Mouse (Mus musculus) lung, postnatal 14 days (tissue): Measurements from ENCODE around the gene Col7a1.

ENCODE experiments used
- DNase-seq: peaks from one replicate; pipeline ENCODE4 v3.0.0; 2021

Gene Col7a1

DNA sequence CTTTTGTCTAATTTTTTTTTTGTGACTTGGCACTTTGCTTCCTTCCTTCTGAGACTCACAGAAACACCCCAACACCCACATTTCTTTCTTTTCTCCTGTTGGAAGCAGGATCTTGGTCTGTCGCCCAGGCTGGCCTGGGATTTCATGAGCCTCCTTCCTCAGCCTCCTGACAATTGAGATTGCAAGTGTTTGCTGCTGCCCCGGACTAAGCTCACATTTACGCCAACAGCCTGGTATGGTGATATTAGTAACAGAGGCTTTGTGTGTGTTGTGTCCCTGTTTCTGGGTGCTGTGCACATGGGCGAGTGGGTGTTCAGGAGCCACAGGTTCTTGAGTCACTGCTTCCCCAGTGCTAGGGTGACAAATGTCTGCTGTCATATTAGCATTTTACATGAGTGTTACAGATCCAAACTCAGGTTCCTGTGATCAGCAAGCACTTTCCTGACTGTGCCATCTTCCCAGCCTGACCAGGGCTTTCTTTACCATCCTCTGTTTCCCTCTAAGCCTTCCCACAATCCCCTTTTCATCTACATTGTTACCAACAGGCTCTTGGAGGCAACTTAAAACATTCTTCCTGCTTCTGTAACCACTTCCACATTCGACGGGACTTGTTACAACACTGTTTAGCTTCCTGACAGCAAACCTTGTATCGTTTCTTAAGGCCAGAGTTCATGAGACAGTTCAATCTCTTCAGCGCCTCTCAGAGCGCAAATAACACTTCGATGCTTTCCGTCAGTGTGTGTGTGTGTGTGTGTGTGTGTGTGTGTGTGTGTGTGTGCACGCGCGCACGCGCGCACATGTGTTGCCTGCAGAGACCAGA, 69.7 kb downstream of the Col7a1 start:
- DNase-seq: no peak

- no peak for DNase-seq
Observed at GRCm38 (mm10) chr9:109027521-109027920, 74.1 kb downstream of the Col7a1 start.

DNA sequence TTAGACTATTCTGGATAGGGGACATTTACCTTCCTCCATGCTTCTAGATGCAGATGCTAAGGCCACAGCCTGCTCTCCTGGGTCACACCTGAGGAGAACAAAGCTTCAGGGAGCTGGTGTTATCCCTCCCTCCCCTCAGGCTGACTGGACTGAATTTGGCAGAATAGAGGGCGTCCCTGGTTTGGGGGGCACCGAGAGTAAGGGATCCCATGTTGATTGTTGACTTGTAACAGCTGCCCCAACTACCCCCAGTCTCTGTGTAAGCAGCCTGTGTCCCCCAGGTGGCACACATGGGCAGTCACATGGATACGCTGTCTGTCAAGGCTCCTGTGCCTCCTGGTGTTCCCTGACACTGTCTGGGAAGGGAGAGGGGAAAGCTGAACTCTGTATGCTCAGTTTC, 75.0 kb downstream of the Col7a1 start:
- no peak for DNase-seq

DNA sequence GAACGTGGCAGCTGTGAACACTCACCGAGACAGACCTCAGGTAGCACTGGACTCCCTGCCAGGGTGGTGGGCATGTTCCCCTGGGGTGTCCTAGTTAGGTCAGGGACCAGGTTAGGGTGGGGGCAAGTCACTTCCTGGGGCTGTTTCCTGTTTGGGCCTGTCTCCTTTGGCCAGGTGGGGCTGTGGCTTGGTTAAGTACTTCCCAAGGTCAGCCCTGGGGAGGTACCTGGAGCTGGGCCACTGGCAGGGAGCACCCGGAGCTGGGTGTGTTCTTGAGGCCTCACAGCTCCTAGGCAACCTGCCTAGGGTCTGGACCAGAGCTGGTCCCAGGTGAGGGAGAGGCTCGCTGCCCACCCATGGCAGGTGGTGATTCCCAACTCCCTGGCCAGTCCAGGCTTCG, 75.5 kb downstream of the Col7a1 start:
- no peak for DNase-seq

DNA sequence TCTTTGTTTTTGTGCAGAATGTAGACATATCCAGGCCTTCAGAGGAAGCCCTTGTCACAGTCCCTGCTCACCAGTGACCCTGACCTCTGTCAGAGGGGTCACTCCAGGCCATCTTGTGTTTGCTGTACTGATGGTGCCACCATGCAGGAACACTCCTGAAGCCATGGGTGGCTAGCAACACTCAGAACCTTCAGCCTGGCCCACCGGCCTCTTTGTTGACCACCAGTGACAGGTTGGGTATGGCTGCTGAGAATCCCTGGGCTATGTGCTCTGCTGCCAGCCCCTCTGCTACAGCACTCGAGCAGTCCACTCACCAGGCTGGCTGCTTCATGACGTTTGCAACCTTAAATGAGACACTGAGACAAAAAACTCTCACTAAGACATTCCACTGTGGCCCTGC, 76.9 kb downstream of the Col7a1 start:
- DNase-seq: no peak

GRCm38 (mm10) chr9:109031001-109031400, 77.6 kb downstream of the Col7a1 start:
- DNase-seq: no peak

GRCm38 (mm10) chr9:109031686-109032085, 78.3 kb downstream of the Col7a1 start:
- no peak for DNase-seq

DNA sequence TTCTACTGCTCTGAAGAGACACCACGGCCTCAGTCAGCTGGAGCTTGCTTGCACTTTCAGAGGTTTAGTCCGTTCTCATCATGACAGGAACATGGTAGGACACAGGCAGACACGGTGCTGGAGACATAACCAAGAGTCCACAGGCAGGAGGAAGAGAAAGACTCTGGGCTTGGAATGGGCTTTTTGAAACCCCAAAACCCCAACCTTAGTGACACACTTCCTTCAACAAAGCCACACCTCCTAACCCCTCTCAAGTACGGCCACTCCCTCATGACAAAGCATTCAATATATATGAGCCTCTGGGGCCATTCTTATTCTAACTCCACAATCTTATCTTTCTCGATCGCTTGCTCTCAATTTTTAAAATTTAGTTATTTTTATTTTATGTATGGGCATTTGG, 79.0 kb downstream of the Col7a1 start:
- no peak for DNase-seq
